Comparison of ENCODE assay signal across 8 mouse cellular contexts in the genomic region with DNA sequence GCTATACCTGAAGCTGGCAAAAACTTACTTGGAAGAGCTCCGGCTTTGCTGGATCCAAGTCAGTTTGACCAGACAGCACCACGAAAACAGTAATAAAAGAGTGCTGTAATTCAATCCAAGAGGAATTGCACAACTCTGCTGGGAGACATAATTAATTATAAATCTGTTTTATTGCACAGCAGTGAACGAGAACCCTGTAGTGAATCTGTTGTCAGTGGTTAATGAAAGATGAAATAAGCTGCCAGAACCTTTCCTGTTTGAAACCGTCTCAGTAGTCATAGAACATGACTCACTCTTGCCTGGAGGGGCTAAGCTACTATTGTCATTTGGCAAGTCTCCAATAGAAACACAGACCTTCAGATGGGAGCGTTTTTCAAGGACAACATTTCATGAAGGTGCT. TPM values are rescaled to one million over a fixed set of nuclear protein-coding genes. Genes with fewer than 3 reads are reported as not detected.
DNase-seq lines count a peak whose midpoint lies in the region; ATAC-seq and TF ChIP-seq lines count a peak whose summit lies in the region.

No protein-coding gene starts in this region.

- 8% methylated on average over 5 of the region's 5 CpGs for WGBS in kidney, embryonic 14.5 days
- WGBS in liver, embryonic 11.5 days, result 54% methylated on average over 5 of the region's 5 CpGs

- no peaks in the 10 kb centered on the region for H3K36me3 ChIP-seq in kidney, embryonic 14.5 days (ENCODE audit: control insufficient read depth, insufficient read depth, low read length)
- no peaks in the 10 kb centered on the region for H3K36me3 ChIP-seq in liver, embryonic 11.5 days (ENCODE audit: control insufficient read depth, insufficient read depth, low read length)

- no peak for TF ChIP-seq CTCF in Patski (IDR thresholded peaks at IDR 0.05)

- in situ Hi-C loops in Patski (cut with MboI; ENCODE audit: low pct_unique_long_range_greater_than_20kb), result no loop called here

- peaks cover 5% of the 10 kb centered on the region; the same call in 1 of the 2 replicates for H3K4me1 ChIP-seq in kidney, embryonic 14.5 days (ENCODE audit: control insufficient read depth, insufficient read depth, low read length)
- H3K4me1 ChIP-seq in liver, embryonic 11.5 days (replicated peaks; ENCODE audit: control insufficient read depth, insufficient read depth, low read length), result peaks cover 5% of the 10 kb centered on the region

- peak overlapping the region; percentile 54 for H3K4me2 ChIP-seq in kidney, embryonic 14.5 days (replicated peaks; ENCODE audit: low read depth, low read length)
- H3K4me2 ChIP-seq in liver, embryonic 11.5 days, result peak overlapping the region; percentile 91

- H3K9me3 ChIP-seq in kidney, embryonic 14.5 days (ENCODE audit: control insufficient read depth, low read length), result no peaks in the 10 kb centered on the region
- H3K9me3 ChIP-seq in liver, embryonic 11.5 days (ENCODE audit: control insufficient read depth, low read length), result no peaks in the 10 kb centered on the region

- peak overlapping the region; percentile 50 for H3K4me3 ChIP-seq in kidney, embryonic 14.5 days (ENCODE audit: low read length)
- peak overlapping the region; percentile 68 for H3K4me3 ChIP-seq in liver, embryonic 11.5 days (ENCODE audit: low read depth, low read length)

- CTCF ChIA-PET in Patski (lab: Charles Lee), result no interaction called here

- peak overlapping the region; percentile 88; the same call in 1 of the 2 replicates for H3K27ac ChIP-seq in kidney, embryonic 14.5 days (ENCODE audit: low read depth, low read length)
- peak overlapping the region; percentile 91; the same call in 1 of the 2 replicates for H3K27ac ChIP-seq in liver, embryonic 11.5 days (ENCODE audit: low read depth, low read length)

- peak overlapping the region; percentile 67; the same call in 1 of the 2 replicates for H3K9ac ChIP-seq in kidney, embryonic 14.5 days (ENCODE audit: low read depth, low read length)
- H3K9ac ChIP-seq in liver, embryonic 11.5 days (ENCODE audit: low read depth, low read length), result peak overlapping the region; percentile 90

- POLR2A ChIA-PET in Patski (lab: Charles Lee), result interaction anchor here (1.3 to 2.6 kb wide), 2 partner anchors 12 to 22 kb away, joined by 3 to 15 read pairs; partner anchors contain the start of genes Arid4b and Ggps1

- no peak for DNase-seq in kidney, adult 18-20 months
- peak; percentile 80 for DNase-seq in Patski (ENCODE audit: low read depth, low spot score)
- peak; percentile 98 for DNase-seq in gonadal fat pad, adult 2 months (ENCODE audit: low read depth)
- no peak for DNase-seq in liver, embryonic 11.5 days (ENCODE audit: low spot score)
- no peak for DNase-seq in urinary bladder, postnatal 36 days (ENCODE audit: low spot score in 2 of 2)
- DNase-seq in frontal cortex, postnatal 14 days (ENCODE audit: low spot score in 2 of 2), result no peak
- DNase-seq in urinary bladder, postnatal 25 days (ENCODE audit: low spot score), result no peak

- no peaks in the 10 kb centered on the region for H3K27me3 ChIP-seq in kidney, embryonic 14.5 days (ENCODE audit: control insufficient read depth, insufficient read depth, low read length)
- H3K27me3 ChIP-seq in Patski, result no peaks in the 10 kb centered on the region
- H3K27me3 ChIP-seq in liver, embryonic 11.5 days (replicated peaks; ENCODE audit: control insufficient read depth, insufficient read depth, low read length), result no peaks in the 10 kb centered on the region

- ATAC-seq in kidney, embryonic 14.5 days (ENCODE audit: low FRiP score, low TSS enrichment), result peak; percentile 49
- peak; percentile 77 for ATAC-seq in Patski
- no peak for ATAC-seq in liver, embryonic 11.5 days (replicated peaks; ENCODE audit: low FRiP score)

RNA-seq across cellular contexts. Expression of gene Tbce, which starts 0.7 kb away (rescaled TPM):
- polyA plus RNA-seq in kidney, embryonic 14.5 days (2014; fragmentation: Nextera tagmentation; extraction: Ambion mirVana), result 59.8 and 61.3 TPM in 2 replicates
- polyA plus RNA-seq in Patski (2021), result 45.0 TPM
- 20.3 and 25.3 TPM in 2 replicates for polyA plus RNA-seq in gonadal fat pad, adult 2 months (2012; rRNA removed)
- 49.3 and 50.9 TPM in 2 replicates for polyA plus RNA-seq in liver, embryonic 11.5 days (2014; fragmentation: Nextera tagmentation; extraction: Ambion mirVana)

RNA-seq across cellular contexts. Expression of gene Arid4b, which starts 22.8 kb away (rescaled TPM):
- polyA plus RNA-seq in kidney, embryonic 14.5 days (2014; fragmentation: Nextera tagmentation; extraction: Ambion mirVana), result 67.1 and 68.7 TPM in 2 replicates
- 31.1 TPM for polyA plus RNA-seq in Patski (2021)
- 8.0 and 8.6 TPM in 2 replicates for polyA plus RNA-seq in gonadal fat pad, adult 2 months (2012; rRNA removed)
- 42.2 and 45.2 TPM in 2 replicates for polyA plus RNA-seq in liver, embryonic 11.5 days (2014; fragmentation: Nextera tagmentation; extraction: Ambion mirVana)

RNA-seq across cellular contexts. Expression of gene Ggps1, which starts 23.1 kb away (rescaled TPM):
- polyA plus RNA-seq in kidney, embryonic 14.5 days (2014; fragmentation: Nextera tagmentation; extraction: Ambion mirVana), result 44.2 and 57.2 TPM in 2 replicates
- polyA plus RNA-seq in Patski (2021), result 34.1 TPM
- polyA plus RNA-seq in gonadal fat pad, adult 2 months (2012; rRNA removed), result 10.6 and 12.6 TPM in 2 replicates
- 27.4 and 29.8 TPM in 2 replicates for polyA plus RNA-seq in liver, embryonic 11.5 days (2014; fragmentation: Nextera tagmentation; extraction: Ambion mirVana)

Comparison
In these comparisons a context has a peak if more than half of its experiments do, and no peak if none do; other contexts are left out.
1. DNase-seq: peak in Patski (single experiment) and gonadal fat pad, adult 2 months (single experiment); none in kidney, adult 18-20 months (single experiment), liver, embryonic 11.5 days (single experiment), urinary bladder, postnatal 36 days (0 of 2), frontal cortex, postnatal 14 days (0 of 2) and urinary bladder, postnatal 25 days (single experiment).